Mouse (Mus musculus) hindbrain, embryonic 15.5 days (tissue): ENCODE results near the gene Med28. TPM values are rescaled to one million over a fixed set of nuclear protein-coding genes. Genes with fewer than 3 reads are reported as not detected.
A peak's percentile ranks its signal among the peaks of the same experiment; 100 is the strongest.

Experiments
- ATAC-seq: fragments of 200-750 bp; cut with Nextera tagmentation; 2 replicates; pipeline ENCODE4 v1.8.0; 2017; ENCODE audit warnings: low read depth, moderate number of reproducible peaks, moderate TSS enrichment; ENCODE audit not compliant: low FRiP score
- H3K27ac ChIP-seq: fragments of 300-500 bp; sonication (generic); replicated peaks from 2 replicates; pipeline ENCODE4 v1.5.1; 2015; ENCODE audit warnings: mild to moderate bottlenecking, inconsistent platforms
- H3K27me3 ChIP-seq: fragments of 300-500 bp; sonication (generic); 2 replicates; pipeline ENCODE4 v1.6.1; 2015; ENCODE audit warnings: control low read depth, inconsistent platforms
- H3K36me3 ChIP-seq: fragments of 300-500 bp; sonication (generic); 2 replicates; pipeline ENCODE4 v1.6.1; 2015; ENCODE audit warnings: control low read depth, inconsistent platforms
- H3K4me1 ChIP-seq: fragments of 300-500 bp; sonication (generic); replicated peaks from 2 replicates; pipeline ENCODE4 v1.6.1; 2015; ENCODE audit warnings: control low read depth, inconsistent platforms
- H3K4me2 ChIP-seq: fragments of 300-500 bp; sonication (generic); 2 replicates; pipeline ENCODE4 v1.6.1; 2015; ENCODE audit warnings: moderate library complexity, mild to moderate bottlenecking, inconsistent platforms
- H3K4me3 ChIP-seq: fragments of 300-500 bp; sonication (generic); 2 replicates; pipeline ENCODE4 v1.5.1; 2015; ENCODE audit warnings: mild to moderate bottlenecking, inconsistent platforms
- H3K9ac ChIP-seq: fragments of 300-500 bp; sonication (generic); 2 replicates; pipeline ENCODE4 v1.6.1; 2015; ENCODE audit warnings: inconsistent platforms
- H3K9me3 ChIP-seq: fragments of 300-500 bp; sonication (generic); 2 replicates; pipeline ENCODE4 v1.6.1; 2016; ENCODE audit warnings: control low read depth, inconsistent platforms
- WGBS: fragments of 180-500 bp; shearing (Covaris S2); methylation state at CpG from one replicate; pipeline ENCODE4 v1.1.7; 2015; 5-methylcytosine and 5-hydroxymethylcytosine counted together
- polyA plus RNA-seq: library from polyadenylated mRNA; unstranded; fragments of >200 nt; fragmentation: Nextera tagmentation; extraction: Ambion mirVana; gene quantifications from 2 replicates; pipeline ENCODE4 v1.2.1, GENCODE M21; 2015

Gene Med28
- polyA plus RNA-seq, 1 experiment from 2014 or later = 249 TPM

DNA sequence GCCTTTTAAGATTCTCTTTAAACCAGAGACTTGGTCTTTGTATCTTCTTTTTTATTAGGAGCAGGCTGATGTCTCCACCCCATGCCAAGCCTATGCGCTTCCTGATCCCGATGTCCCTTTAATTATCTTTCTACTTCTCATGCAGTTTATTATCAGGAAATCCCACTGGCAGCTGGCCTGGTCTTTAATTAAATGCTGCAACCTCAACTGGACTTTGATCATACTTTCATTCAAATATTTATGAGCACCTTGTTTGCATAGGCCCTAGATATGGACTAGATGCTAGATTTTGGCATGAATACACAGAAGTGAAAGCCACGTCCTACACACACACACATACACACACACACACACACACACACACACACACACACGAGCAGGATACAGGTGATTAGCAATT is 28.3 kb upstream of the Med28 start:
- Histone ChIP-seq H3K4me2 (no peak overlapping the region), H3K36me3 (no peaks in the 10 kb centered on the region), H3K9ac (no peak overlapping the region), H3K4me1 (peaks cover 16% of the 10 kb centered on the region), H3K4me3 (no peak overlapping the region), H3K9me3 (no peaks in the 10 kb centered on the region), H3K27me3 (no peaks in the 10 kb centered on the region), H3K27ac (no peak overlapping the region)
- ATAC-seq = no peak
- WGBS = 73% methylated on average over 4 of the region's 4 CpGs

DNA sequence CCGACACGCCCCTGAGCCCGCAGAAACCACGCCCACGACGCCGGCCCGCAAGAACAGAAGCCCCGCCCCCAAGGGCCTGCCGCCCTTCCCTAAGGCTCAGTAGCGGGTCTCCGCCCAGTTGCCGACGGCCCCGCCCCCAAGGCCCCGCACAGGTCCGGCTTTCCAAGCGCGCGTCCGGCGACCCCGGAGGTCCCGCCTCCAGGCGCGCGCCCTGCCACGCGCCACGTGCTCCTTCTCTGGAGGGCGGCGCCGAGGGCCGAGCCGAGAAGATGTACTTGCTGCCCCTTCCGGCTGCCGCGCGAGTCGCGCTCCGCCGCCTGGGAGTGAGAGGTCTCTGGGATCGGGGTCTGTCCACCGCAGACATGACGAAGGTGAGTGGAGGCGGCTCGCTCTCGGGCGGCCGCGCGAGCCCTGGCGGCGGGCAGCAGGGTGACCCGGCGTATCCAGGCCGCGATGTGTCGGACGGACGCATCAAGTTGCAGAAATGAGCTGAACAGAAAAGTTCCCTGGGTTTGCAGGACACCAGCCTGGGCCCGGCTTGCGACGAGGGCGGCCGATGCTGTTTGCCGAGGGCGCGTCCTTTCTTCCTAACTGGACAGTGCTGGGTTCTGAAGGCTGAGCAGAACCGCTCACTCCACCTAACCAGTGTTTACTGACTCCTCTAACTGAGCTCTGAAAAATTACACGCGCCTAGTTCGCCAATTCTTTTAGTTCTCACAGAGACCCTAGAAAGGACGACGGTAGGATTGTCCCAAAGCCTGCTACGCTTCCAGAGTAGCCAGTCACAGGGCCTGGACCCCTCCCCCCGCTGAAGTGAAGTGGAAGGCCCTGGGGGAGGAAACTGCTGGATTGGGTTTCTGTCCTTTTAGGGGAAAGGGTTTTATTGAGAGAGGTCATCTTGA is 26.6 kb upstream of the Med28 start, which contains the start of gene Lap3:
Gene Lap3 (plus strand): TSS at position 184 of the 902 bp plus-strand sequence.
- peak within 1 kb of the TSS; percentile 72 for H3K27ac ChIP-seq
- H3K4me2 ChIP-seq = peak within 1 kb of the TSS; percentile 90
- H3K9ac ChIP-seq = peak within 1 kb of the TSS; percentile 71
- peaks cover 3% of the 10 kb centered on the region; the same call in 1 of the 2 replicates for H3K36me3 ChIP-seq
- H3K4me1 ChIP-seq = peaks cover 16% of the 10 kb centered on the region
- under 1% methylated on average over 78 of the region's 78 CpGs for WGBS
- no peaks in the 10 kb centered on the region for H3K27me3 ChIP-seq
- H3K4me3 ChIP-seq = peak within 1 kb of the TSS; percentile 80
- H3K9me3 ChIP-seq = no peaks in the 10 kb centered on the region
- peak; percentile 96 for ATAC-seq

DNA sequence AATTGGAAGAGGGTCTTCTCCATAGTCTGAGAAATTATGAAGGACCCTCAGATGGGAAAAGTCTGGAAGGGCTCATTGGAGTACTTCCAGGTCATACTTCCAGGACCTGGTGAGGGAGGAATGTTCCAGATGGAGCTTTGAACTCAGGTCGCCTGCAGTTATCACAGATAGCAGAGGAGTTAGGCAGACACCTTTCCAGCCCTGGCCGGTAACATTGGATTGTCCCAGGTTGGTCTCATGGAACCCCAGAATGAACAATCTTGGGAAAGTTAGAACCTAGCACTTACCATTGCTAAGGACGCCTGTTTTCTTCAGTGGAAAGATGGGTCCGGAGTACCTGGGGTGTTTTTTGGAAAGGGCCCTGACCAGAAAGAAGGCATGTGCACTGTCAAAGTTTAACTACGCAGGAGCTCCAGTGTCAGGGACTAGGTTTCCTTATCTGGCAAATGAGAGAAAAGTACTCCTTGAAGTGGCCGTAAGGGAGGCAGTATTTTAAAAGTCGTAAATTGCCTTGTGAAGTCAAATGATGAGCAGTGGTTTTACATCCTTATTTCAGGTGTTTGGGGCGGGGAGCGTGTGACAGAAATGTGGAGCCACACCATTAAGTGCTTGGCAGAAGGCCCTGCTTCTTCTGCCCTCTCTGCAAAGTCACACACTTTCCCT is 25.8 kb upstream of the Med28 start:
- Histone ChIP-seq H3K36me3 (peaks cover 4% of the 10 kb centered on the region; the same call in 1 of the 2 replicates), H3K27ac (peak overlapping the region; percentile 72; the same call in 1 of the 2 replicates), H3K9me3 (no peaks in the 10 kb centered on the region), H3K4me3 (peak overlapping the region; percentile 80), H3K9ac (peak overlapping the region; percentile 71), H3K27me3 (no peaks in the 10 kb centered on the region), H3K4me2 (peak overlapping the region; percentile 90), H3K4me1 (peaks cover 16% of the 10 kb centered on the region)
- WGBS = 66% methylated on average over 9 of the region's 9 CpGs
- ATAC-seq = no peak

DNA sequence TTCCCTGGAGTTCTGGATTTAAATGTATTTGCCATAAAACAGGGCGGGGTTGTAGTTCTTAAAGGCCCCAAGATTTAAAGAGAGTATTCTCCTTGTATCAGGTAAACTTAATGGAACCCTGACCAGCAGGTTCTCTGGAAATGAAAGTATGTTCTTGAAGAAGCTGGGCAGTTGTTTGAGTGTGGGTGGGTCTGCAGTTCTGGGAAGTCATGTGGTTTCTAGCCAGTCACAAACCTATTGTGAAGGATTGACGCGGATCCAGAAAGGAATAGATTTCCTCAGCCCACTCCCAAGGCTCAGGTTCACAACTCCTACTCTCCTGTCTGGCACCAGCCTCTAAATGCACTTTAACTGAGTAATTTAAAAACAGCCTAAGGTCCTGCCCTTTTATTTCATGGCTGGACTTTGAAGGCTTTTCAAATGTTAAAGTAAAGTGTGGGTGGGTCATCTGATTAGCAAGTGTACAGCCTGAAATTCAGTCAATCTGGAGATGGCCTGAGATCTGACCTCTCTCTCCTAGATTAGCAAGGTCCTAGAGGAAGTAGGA is 24.5 kb upstream of the Med28 start:
- H3K4me2 ChIP-seq = no peak overlapping the region
- H3K9ac ChIP-seq = no peak overlapping the region
- H3K36me3 ChIP-seq = peaks cover 8% of the 10 kb centered on the region; the same call in 1 of the 2 replicates
- peaks cover 16% of the 10 kb centered on the region for H3K4me1 ChIP-seq
- H3K4me3 ChIP-seq = no peak overlapping the region
- no peaks in the 10 kb centered on the region for H3K27me3 ChIP-seq
- no peak overlapping the region for H3K27ac ChIP-seq
- no peaks in the 10 kb centered on the region for H3K9me3 ChIP-seq
- 82% methylated on average over 3 of the region's 3 CpGs for WGBS
- no peak for ATAC-seq

DNA sequence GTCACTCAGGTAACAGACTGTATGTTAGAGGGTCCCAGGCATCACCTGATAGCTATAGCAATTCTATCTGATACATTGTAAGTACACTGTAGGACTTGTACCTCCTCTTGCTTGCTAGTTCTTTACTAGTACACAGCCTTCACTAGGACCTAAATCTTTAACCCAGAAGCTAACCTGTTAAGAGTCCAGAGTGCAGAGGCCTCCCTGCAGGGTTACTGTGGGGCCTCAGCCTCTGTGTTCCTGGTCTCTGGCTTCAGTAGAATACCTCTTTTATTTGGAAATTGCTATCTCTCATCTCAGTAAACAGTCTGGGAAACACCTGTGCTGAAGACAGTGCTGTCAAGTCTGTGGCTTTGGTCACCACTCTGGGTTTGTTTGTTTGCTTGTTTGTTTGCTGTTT is 24.0 kb upstream of the Med28 start:
- H3K4me2 ChIP-seq = no peak overlapping the region
- no peak for ATAC-seq
- H3K9ac ChIP-seq = no peak overlapping the region
- H3K9me3 ChIP-seq = no peaks in the 10 kb centered on the region
- peaks cover 12% of the 10 kb centered on the region; the same call in 1 of the 2 replicates for H3K36me3 ChIP-seq
- H3K27ac ChIP-seq = no peak overlapping the region
- H3K4me1 ChIP-seq = peaks cover 16% of the 10 kb centered on the region
- H3K4me3 ChIP-seq = no peak overlapping the region
- H3K27me3 ChIP-seq = no peaks in the 10 kb centered on the region

DNA sequence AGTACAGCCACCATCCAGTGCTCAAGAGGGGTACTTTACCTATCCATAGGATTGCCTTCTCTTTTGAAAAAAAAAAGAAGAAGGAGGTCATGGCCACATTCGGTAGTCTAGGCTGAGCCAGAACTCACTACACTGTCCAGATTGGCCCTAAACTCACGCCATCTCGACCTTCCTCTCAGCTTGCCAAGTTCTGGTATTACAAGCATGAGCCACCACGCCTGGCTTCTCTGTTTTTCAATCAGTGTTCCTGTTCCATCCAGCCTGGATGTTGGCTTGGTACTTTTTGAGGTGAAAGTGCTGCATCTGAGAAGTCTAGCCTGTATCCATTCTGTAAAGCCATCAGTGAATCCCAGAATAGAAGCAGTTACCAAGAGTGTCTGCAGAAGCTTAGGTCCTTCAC is 23.6 kb upstream of the Med28 start:
- WGBS = 95% methylated on average over 4 of the region's 4 CpGs
- Histone ChIP-seq H3K27ac (no peak overlapping the region), H3K4me2 (no peak overlapping the region), H3K4me3 (no peak overlapping the region), H3K36me3 (peaks cover 12% of the 10 kb centered on the region; the same call in 1 of the 2 replicates), H3K4me1 (peaks cover 16% of the 10 kb centered on the region), H3K27me3 (no peaks in the 10 kb centered on the region), H3K9ac (no peak overlapping the region), H3K9me3 (no peaks in the 10 kb centered on the region)
- ATAC-seq = no peak

DNA sequence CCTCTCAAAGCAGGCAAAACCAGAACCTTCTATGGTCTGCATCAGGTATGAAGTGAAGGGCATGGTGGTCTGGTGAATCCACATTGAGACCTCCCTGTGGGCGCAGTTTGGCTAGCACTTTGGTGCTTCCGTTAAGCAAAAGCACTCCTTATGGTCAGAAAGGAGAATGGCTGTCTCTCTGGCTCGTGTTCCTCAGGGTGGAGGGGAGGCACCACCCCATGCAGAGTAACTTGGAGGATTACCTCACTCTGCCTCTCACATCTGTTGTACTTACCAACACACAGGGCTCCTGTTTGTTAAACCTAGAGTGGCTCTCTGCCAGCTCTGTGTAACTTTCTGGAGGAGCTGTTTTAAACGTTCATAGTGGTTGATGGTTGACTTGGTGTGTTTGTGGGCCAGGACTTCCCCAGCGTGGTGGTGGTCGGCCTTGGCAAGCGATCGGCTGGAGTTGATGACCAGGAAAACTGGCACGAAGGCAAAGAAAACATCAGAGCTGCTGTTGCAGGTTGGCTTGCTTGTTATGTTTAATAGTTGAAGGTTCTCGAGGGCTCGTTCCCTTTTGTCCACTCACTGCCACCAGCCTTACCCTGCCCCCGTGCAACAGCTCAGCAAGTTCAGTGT is 23.0 kb upstream of the Med28 start:
- no peak for ATAC-seq

DNA sequence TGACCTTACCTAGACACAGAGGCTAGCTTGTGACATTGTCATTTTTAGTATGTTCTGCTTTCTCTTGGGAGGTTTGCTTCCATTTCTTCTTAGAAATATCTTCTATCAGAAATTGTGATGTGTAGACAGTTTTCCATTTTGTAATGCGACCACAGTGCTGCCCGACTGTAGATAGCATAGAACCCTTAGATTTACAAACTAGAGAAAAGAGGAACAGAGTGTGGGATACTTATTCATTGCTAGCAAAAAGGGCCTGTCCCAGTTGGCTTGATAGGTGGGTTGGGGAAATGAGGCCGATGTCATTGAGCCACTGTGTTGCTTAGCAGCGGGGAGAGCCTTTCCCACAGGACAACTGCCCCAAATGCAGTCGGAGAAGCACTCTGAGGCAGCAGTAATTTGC is 22.5 kb upstream of the Med28 start:
- Histone ChIP-seq H3K36me3 (peaks cover 12% of the 10 kb centered on the region; the same call in 1 of the 2 replicates), H3K9ac (no peak overlapping the region), H3K4me2 (no peak overlapping the region), H3K27me3 (no peaks in the 10 kb centered on the region), H3K27ac (no peak overlapping the region), H3K9me3 (no peaks in the 10 kb centered on the region), H3K4me1 (peaks cover 13% of the 10 kb centered on the region), H3K4me3 (no peak overlapping the region)
- ATAC-seq = no peak
- WGBS = 89% methylated on average over 5 of the region's 5 CpGs

More for the DNA sequence above, 23.0 kb upstream of the Med28 start:
- Histone ChIP-seq H3K27ac (no peak overlapping the region), H3K4me1 (peaks cover 16% of the 10 kb centered on the region), H3K4me2 (no peak overlapping the region), H3K36me3 (peaks cover 12% of the 10 kb centered on the region; the same call in 1 of the 2 replicates), H3K4me3 (no peak overlapping the region), H3K9ac (no peak overlapping the region), H3K27me3 (no peaks in the 10 kb centered on the region), H3K9me3 (no peaks in the 10 kb centered on the region)
- 85% methylated on average over 12 of the region's 12 CpGs for WGBS

DNA sequence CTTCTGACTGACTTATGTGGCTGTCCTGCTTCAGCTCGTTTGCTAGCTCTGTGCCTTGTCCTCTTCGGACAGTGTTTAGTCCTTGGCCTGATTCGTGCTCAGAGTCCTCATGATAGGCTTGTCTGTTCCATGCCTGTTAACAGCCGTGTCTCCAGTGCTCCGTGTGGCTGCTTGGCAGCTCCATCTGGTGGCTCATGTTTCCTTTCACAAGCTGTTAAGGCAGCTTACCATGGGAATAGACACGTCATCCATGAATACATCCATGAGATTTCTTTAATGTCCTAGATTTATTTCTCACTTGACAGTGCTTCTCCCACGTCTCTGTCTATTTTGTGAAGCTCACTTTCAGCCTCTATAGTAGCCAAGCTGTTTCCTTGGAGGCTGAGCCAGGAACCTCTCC is 10.0 kb upstream of the Med28 start:
- Histone ChIP-seq H3K4me3 (no peak overlapping the region), H3K27ac (no peak overlapping the region), H3K9ac (no peak overlapping the region), H3K27me3 (no peaks in the 10 kb centered on the region), H3K4me2 (no peak overlapping the region), H3K4me1 (no peaks in the 10 kb centered on the region), H3K36me3 (peaks cover 46% of the 10 kb centered on the region), H3K9me3 (no peaks in the 10 kb centered on the region)
- WGBS = 81% methylated on average over 7 of the region's 7 CpGs
- no peak for ATAC-seq

DNA sequence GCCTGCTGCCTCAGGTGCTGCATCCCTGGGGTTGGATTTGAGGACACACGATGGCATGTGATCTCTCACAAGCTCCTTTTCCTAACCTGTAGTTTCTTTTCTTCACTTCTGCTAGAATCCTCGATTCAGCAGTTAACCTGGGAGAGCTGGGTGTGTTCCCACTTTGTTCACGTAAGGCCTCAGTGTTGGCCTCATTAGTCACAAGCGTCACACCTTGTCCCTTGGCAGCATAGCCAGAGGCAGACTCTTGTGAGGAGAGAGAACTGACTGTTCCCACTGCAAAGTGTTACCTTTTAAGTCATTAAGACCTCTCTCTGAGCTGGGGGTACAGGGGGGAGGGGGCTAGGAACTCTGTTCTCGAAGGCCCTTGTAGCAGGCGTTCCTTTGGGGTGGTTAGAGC is 7.1 kb upstream of the Med28 start:
- no peak overlapping the region for H3K9ac ChIP-seq
- no peak overlapping the region for H3K4me2 ChIP-seq
- no peaks in the 10 kb centered on the region for H3K27me3 ChIP-seq
- peaks cover 28% of the 10 kb centered on the region for H3K36me3 ChIP-seq
- no peak overlapping the region for H3K4me3 ChIP-seq
- no peaks in the 10 kb centered on the region for H3K9me3 ChIP-seq
- H3K4me1 ChIP-seq = no peaks in the 10 kb centered on the region
- H3K27ac ChIP-seq = no peak overlapping the region
- no peak for ATAC-seq
- 89% methylated on average over 6 of the region's 6 CpGs for WGBS

DNA sequence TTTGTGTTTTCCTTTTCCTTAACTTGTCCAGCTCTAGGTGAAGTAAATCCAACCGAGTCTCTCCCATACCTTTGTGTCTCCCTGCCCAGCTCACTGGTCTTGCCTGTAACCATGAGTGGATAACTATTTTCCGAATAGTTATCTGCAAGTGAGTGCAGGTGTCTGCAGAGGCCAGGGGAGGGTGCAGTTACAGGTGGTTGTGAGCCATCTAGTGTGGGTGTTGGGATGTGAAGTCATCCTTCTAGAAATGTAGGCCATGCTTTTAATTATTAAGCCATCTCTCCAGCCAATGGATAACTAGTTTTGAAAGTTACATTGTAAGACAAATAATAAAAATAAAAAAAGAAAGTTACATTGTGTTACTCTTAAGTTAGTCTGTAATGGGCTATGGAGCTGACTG is 6.5 kb upstream of the Med28 start:
- 88% methylated on average over 2 of the region's 2 CpGs for WGBS
- H3K4me3 ChIP-seq = no peak overlapping the region
- H3K9me3 ChIP-seq = no peaks in the 10 kb centered on the region
- H3K9ac ChIP-seq = no peak overlapping the region
- no peak for ATAC-seq
- H3K27ac ChIP-seq = no peak overlapping the region
- no peaks in the 10 kb centered on the region for H3K4me1 ChIP-seq
- H3K4me2 ChIP-seq = no peak overlapping the region
- no peaks in the 10 kb centered on the region for H3K27me3 ChIP-seq
- H3K36me3 ChIP-seq = peaks cover 28% of the 10 kb centered on the region
